Mouse (Mus musculus) E14TG2a.4 (cell line): ENCODE results near the gene Tspan5.

Source experiments
- H3K27me3 ChIP-seq: 2 replicates; pipeline ENCODE4 v1.6.1; 2014; ENCODE audit warnings: low read length, control low read depth; ENCODE audit not compliant: insufficient read depth
- H3K36me3 ChIP-seq: 2 replicates; pipeline ENCODE4 v1.6.1; 2014; ENCODE audit warnings: low read length, control low read depth; ENCODE audit not compliant: insufficient read depth
- H3K4me1 ChIP-seq: replicated peaks from 2 replicates; pipeline ENCODE4 v1.6.1; 2014; ENCODE audit warnings: low read depth, low read length, control low read depth
- H3K4me3 ChIP-seq: replicated peaks from 2 replicates; pipeline ENCODE4 v1.5.1; 2014; ENCODE audit warnings: mild to moderate bottlenecking, low read length
- H3K9me3 ChIP-seq: 2 replicates; pipeline ENCODE4 v1.6.1; 2014; ENCODE audit warnings: low read length, control low read depth
- CTCF ChIP-seq: conservative IDR thresholded peaks from 2 replicates; pipeline ENCODE4 v1.5.1; 2014; ENCODE audit warnings: low read length
- NANOG ChIP-seq: IDR thresholded peaks from 2 replicates; pipeline ENCODE4 v1.6.1; 2014; ENCODE audit warnings: borderline replicate concordance, low read length, mixed read lengths
- POU5F1 ChIP-seq: IDR thresholded peaks from 2 replicates; pipeline ENCODE4 v1.6.1; 2014; ENCODE audit warnings: low read length, borderline replicate concordance

Gene Tspan5

DNA sequence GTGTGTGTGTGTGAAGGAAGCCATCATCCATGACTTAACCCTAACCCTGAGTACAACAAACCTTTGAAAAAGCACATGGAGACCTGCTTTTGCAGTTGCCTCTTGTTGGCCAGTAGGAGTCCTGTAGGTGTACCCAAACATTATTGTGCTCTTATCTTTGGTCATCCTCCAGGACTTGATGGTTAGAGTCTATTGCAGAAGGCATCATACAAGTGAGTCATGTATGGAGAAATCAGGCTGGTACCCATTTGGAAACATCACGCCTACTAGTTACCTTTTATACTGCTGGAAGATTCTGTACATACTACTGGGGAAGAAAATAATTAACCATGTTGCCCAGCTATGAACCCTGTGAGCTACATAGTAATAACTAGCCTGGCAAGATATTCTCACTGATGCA is 103.8 kb downstream of the Tspan5 start:
- Histone ChIP-seq H3K4me1 (no peaks in the 10 kb centered on the region; the same call in 1 of the 2 replicates), H3K27me3 (no peaks in the 10 kb centered on the region), H3K4me3 (no peak overlapping the region), H3K9me3 (no peaks in the 10 kb centered on the region), H3K36me3 (no peaks in the 10 kb centered on the region)
- TF ChIP-seq POU5F1 = no peak
- no peak for TF ChIP-seq CTCF
- TF ChIP-seq NANOG = no peak

DNA sequence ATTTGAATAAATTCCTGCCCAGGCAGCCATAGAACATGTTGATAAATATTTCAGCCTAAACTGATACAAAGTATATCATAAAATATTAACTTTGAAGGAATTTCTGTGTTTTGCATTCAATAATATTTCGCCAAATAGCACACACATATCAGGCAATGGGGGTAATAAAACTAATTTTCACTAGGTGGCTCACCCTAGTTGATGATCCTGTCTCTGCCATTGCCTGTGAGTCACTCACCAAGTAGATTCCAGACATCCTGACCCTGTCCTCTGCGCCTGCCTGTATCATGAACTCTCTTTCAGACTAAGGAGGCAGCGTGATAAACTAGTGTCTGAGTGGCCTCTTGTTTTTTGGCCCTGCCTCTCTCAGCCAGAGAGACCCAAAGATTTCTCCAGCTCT is 105.8 kb downstream of the Tspan5 start:
- Histone ChIP-seq H3K4me1 (no peaks in the 10 kb centered on the region; the same call in 1 of the 2 replicates), H3K36me3 (no peaks in the 10 kb centered on the region), H3K9me3 (no peaks in the 10 kb centered on the region), H3K4me3 (no peak overlapping the region), H3K27me3 (no peaks in the 10 kb centered on the region)
- TF ChIP-seq POU5F1 (no peak), CTCF (no peak), NANOG (no peak)

DNA sequence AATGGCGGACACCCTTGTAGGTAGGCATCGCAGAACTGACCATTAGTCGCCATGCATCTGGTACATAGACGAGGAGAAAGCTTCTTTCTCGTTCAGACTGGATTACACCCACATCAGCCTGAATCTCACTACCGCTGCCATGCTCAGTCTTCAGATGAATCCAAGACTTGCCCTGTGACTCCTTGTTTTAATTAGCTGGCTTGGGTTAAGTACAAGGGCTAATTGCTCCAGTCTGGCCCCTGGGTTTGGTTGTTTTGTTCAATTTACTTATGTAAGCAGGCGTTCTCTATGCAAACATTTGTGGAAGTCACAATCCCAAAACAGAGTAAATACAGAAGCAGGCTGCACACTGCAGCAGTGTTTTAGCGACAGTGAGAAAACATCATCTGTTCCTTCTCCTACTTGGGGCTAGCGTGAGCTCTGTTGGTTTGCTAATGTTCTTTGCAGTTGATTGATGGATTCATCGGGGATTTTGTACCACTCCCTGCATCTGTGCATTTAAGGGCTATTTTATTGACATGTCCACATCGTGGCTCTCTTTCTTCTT is 107.8 kb downstream of the Tspan5 start:
- no peaks in the 10 kb centered on the region for H3K9me3 ChIP-seq

DNA sequence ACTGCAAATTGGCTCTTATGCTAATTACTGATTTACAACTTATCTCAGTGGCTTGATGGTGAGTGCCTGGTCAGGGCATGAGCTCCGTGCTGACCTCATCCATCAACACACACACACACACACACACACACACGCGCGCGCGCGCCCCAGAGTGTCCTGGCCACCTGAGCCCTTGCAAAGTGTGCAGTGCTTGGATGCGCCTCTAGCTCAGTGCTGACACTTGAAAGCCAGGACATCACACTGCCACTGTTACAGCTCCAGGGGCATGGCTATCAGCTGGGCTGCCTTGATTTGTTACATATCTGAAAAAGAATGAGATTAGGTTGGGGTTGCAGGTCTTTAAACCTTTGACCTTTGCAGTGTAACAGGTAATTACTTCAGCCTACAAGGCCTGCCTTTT is 109.9 kb downstream of the Tspan5 start:
- TF ChIP-seq POU5F1 = no peak
- no peak for TF ChIP-seq NANOG
- TF ChIP-seq CTCF = no peak
- H3K4me3 ChIP-seq = no peak overlapping the region
- H3K9me3 ChIP-seq = no peaks in the 10 kb centered on the region
- H3K27me3 ChIP-seq = no peaks in the 10 kb centered on the region
- H3K36me3 ChIP-seq = no peaks in the 10 kb centered on the region
- H3K4me1 ChIP-seq = peaks cover 18% of the 10 kb centered on the region

More for the DNA sequence above, 107.8 kb downstream of the Tspan5 start:
- H3K4me3 ChIP-seq = no peak overlapping the region
- H3K36me3 ChIP-seq = no peaks in the 10 kb centered on the region
- H3K27me3 ChIP-seq = no peaks in the 10 kb centered on the region
- TF ChIP-seq NANOG (no peak), POU5F1 (no peak), CTCF (no peak)
- H3K4me1 ChIP-seq = peaks cover 7% of the 10 kb centered on the region

DNA sequence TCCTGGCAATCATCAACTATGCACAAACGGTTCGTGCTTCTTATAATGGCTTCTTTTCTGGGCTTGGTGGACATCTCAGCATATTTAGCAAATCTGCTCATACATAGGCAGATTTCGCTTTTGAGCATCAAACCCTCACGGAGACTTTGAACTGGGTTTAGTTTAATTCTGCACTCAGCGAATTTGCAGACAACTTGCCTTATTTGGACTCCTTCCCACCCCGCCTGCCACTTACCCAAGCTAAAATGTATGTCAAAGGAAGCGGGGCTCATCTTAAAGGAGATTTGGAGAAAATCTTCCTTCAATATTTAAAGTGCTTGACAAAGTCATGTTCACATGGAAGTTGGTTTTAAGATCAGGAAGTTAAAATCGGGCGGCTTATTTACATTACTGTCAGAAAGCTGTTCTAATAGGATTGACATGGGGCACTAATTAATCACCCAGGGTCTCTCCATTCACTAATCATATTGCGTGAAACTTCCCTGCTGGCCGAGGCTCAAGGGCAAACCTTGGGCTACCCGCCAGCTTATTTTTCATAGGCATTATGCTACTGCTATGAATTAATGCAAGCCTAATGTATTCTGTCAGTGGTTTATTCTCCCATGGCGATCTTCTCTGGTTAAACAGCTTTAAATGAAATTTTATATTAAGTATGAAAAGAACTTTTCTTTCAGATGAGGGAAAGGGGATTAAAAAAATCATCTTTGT is 111.1 kb downstream of the Tspan5 start:
- 0 out of 2 replicates have a peak, but pooled peaks cover 3% of the 10 kb centered on the region for H3K36me3 ChIP-seq
- H3K27me3 ChIP-seq = no peaks in the 10 kb centered on the region
- H3K4me1 ChIP-seq = peaks cover 31% of the 10 kb centered on the region
- TF ChIP-seq NANOG = no peak
- no peak for TF ChIP-seq POU5F1
- no peak for TF ChIP-seq CTCF
- no peaks in the 10 kb centered on the region for H3K9me3 ChIP-seq
- H3K4me3 ChIP-seq = no peak overlapping the region

DNA sequence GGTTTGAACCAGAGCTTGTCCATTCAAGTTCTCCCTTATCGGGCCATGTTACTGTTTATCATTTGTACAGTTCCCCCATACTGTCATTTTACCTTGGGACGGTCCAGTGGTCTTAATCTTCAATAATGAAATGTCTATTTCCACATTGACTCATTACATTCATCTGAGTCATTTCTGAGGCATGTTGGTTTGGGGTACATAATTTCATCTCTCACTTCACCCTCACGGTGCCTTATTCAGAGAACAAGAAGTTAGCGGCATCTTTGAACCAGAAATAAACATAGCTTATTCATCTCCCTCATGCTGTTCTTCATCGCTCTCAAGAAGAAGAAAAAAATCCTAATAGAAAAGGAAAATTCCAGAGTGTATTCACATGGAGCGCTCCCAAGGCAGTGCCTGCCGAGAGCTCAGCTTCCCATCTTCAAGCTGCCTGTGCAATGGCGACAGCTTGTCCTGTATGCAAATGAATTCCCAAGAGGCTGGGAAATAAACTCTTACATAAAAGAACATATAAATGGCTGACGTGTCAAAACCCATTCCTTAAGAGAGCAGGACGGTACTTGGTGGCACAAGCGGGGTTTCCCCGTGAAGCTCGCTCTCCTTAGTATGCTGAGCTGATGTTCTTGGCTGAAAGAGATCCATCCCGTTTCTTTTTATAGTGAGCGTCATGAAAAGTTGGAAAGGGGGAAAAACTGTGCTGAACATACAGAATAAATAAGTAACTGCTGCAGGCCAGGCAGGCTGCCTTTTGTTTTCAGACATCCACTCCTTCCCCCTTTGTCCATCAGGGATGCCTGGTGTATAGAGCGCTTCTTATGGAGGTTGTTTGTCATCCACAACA is 112.2 kb downstream of the Tspan5 start:
- Histone ChIP-seq H3K27me3 (no peaks in the 10 kb centered on the region), H3K9me3 (no peaks in the 10 kb centered on the region), H3K4me1 (peaks cover 42% of the 10 kb centered on the region), H3K36me3 (0 out of 2 replicates have a peak, but pooled peaks cover 6% of the 10 kb centered on the region), H3K4me3 (no peak overlapping the region)
- TF ChIP-seq CTCF = no peak
- TF ChIP-seq NANOG = no peak
- no peak for TF ChIP-seq POU5F1

DNA sequence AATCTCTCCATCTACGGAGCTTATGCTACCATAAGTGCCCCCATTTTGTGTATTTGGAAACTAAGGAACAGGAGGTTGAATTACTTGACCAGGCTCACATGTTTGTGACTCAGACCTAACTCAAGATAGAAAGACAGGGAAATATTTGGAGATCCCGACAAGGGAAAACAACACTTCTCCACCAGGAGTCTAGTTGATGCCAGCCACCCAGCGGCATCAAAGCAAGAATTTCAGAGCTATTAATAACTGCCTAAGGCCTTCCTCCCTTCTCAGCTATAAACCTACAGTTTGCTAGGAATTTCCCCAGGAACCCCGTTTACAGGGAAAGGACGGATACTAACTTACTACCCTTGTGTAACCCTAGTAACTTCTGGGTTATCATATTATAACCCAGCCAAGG is 113.4 kb downstream of the Tspan5 start:
- TF ChIP-seq POU5F1 = no peak
- no peak for TF ChIP-seq CTCF
- TF ChIP-seq NANOG = no peak
- H3K36me3 ChIP-seq = 0 out of 2 replicates have a peak, but pooled peaks cover 6% of the 10 kb centered on the region
- no peak overlapping the region for H3K4me3 ChIP-seq
- H3K4me1 ChIP-seq = peaks cover 53% of the 10 kb centered on the region
- H3K27me3 ChIP-seq = no peaks in the 10 kb centered on the region
- no peaks in the 10 kb centered on the region for H3K9me3 ChIP-seq

DNA sequence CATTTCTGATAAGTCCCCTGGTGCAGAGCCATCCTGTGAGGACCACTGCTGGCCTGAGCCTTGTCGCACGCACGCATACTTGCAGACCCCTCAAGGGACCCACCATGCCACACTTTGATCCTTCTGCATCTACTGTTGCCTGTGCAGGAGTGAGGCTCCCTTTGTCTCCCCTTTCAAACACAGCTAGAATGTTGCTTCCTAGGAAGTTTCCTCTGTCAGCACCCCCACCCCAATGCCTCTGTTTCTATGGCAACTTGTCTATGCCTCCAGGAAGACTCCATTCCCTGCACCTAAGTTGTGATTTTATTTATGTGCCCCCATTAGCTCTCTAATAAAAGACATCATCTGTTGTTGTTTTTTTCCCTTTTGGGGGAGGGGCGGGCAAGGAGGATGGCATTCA is 115.0 kb downstream of the Tspan5 start:
- Histone ChIP-seq H3K4me3 (no peak overlapping the region), H3K27me3 (no peaks in the 10 kb centered on the region), H3K4me1 (peaks cover 63% of the 10 kb centered on the region), H3K9me3 (no peaks in the 10 kb centered on the region), H3K36me3 (0 out of 2 replicates have a peak, but pooled peaks cover 6% of the 10 kb centered on the region)
- TF ChIP-seq NANOG = no peak
- no peak for TF ChIP-seq CTCF
- TF ChIP-seq POU5F1 = no peak
